Mouse (Mus musculus): ENCODE measurements around the gene Dennd4b.

- no peak for TF ChIP-seq POLR2A (IDR thresholded peaks at IDR 0.05; ENCODE audit: control insufficient read depth, low read depth, low read length)
- TF ChIP-seq CTCF (IDR thresholded peaks at IDR 0.05; ENCODE audit: control insufficient read depth, insufficient read depth, insufficient replicate concordance, low read depth, low read length) = no peak
Observed at GRCm38 (mm10) chr3:90279743-90280142, 14.8 kb downstream of the Dennd4b start.
